Mouse (Mus musculus) embryo, embryonic 11 days (tissue): ENCODE measurements at regions not wholly inside any gene's neighbourhood (a gene's known extent, or its start where the extent isn't known, plus 50 kb on each side); places are given as distances from the start of the nearest gene placed in this dataset.
"Not testable (repeated sequence)": the region's sequence is repeated elsewhere in the genome, so short reads cannot be mapped to it uniquely, and the experiment has no call there.

Experiments
- DNase-seq: peaks from one replicate; pipeline ENCODE4 v3.0.0-alpha.2; 2015

GRCm38 (mm10) chr10:62055408-62055807, 76.5 kb upstream of the Col13a1 start:
- peak; percentile 68 for DNase-seq

- DNase-seq = no peak
Measured at GRCm38 (mm10) chr10:62049782-62050192, 70.9 kb upstream of the Col13a1 start.

DNA sequence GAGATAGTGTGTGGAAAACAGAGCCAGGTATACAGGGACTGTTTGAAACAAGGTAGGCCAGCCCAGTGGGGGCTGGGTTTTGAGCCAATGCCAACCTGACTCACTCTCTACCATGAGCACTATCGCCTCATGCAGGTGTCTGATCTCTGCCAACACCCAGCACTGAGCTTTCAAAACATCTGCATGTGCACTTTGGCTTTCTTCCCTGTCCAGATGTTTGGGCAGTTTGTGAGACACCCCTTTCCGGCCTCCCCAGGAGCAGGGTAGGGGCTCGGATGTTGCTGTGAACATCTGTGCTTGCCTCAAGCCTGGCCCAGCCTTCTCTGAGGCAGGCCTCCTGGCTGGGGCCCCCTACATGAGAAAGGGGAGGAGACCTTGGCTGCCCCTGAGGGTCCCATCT, 65.5 kb upstream of the Col13a1 start:
- DNase-seq = no peak

- DNase-seq = no peak
Measured at GRCm38 (mm10) chr10:62039915-62040314, 61.0 kb upstream of the Col13a1 start.

GRCm38 (mm10) chr10:62038656-62039055, 59.7 kb upstream of the Col13a1 start:
- DNase-seq = no peak

GRCm38 (mm10) chr10:62037402-62038199, 58.7 kb upstream of the Col13a1 start:
- DNase-seq = no peak

DNA sequence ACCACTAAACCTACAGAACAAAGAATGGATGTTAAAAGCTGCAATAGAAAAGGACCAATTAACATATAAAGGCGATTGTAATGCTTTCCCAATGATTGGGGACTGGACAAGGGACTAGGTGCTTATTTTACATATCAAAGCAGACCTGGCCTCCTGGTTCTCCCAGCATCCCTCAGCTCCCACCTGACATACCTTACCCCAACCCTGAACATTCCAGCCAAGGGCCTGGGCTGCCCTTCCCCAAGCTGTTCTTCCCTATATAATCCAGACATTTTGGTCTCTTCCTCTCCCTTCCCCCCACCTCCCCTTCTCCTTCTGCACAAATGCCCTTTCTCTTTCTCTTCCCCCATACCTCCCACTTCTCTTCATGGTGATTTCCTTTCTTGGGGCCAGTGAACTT, 57.9 kb upstream of the Col13a1 start:
- DNase-seq = no peak

GRCm38 (mm10) chr10:62034291-62034690, 55.4 kb upstream of the Col13a1 start:
- DNase-seq = no peak

GRCm38 (mm10) chr10:62033748-62034147, 54.8 kb upstream of the Col13a1 start:
- DNase-seq = no peak

- DNase-seq = not testable (repeated sequence)
Measured at GRCm38 (mm10) chr10:62031986-62032385, 53.1 kb upstream of the Col13a1 start.

- no peak for DNase-seq
Measured at GRCm38 (mm10) chr10:62029271-62029670, 50.4 kb upstream of the Col13a1 start.
